Mouse (Mus musculus) forebrain, embryonic 12.5 days (tissue): ENCODE measurements around the gene Als2. TPM values are rescaled to one million over a fixed set of nuclear protein-coding genes. Genes with fewer than 3 reads are reported as not detected.

Experiments
- ATAC-seq: fragments of 200-750 bp; cut with Nextera tagmentation; 2 replicates; pipeline ENCODE4 v1.8.0; 2017; ENCODE audit warnings: moderate TSS enrichment; ENCODE audit not compliant: low FRiP score
- H3K27ac ChIP-seq: fragments of 300-500 bp; sonication (generic); 2 replicates; pipeline ENCODE4 v1.5.1; 2016; ENCODE audit warnings: mild to moderate bottlenecking
- H3K27me3 ChIP-seq: fragments of 300-500 bp; sonication (generic); 2 replicates; pipeline ENCODE4 v1.6.1; 2016; ENCODE audit warnings: mild to moderate bottlenecking
- H3K36me3 ChIP-seq: fragments of 300-500 bp; sonication (generic); replicated peaks from 2 replicates; pipeline ENCODE4 v1.6.1; 2016; ENCODE audit warnings: mild to moderate bottlenecking
- H3K4me1 ChIP-seq: fragments of 300-500 bp; sonication (generic); 2 replicates; pipeline ENCODE4 v1.6.1; 2016
- H3K4me2 ChIP-seq: fragments of 300-500 bp; sonication (generic); 2 replicates; pipeline ENCODE4 v1.6.1; 2016; ENCODE audit warnings: mild to moderate bottlenecking, moderate library complexity
- H3K4me3 ChIP-seq: fragments of 300-500 bp; sonication (generic); replicated peaks from 2 replicates; pipeline ENCODE4 v1.5.1; 2016; ENCODE audit warnings: mild to moderate bottlenecking
- H3K9ac ChIP-seq: fragments of 300-500 bp; sonication (generic); 2 replicates; pipeline ENCODE4 v1.6.1; 2016; ENCODE audit warnings: mild to moderate bottlenecking
- H3K9me3 ChIP-seq: fragments of 300-500 bp; sonication (generic); 2 replicates; pipeline ENCODE4 v1.6.1; 2016
- WGBS: fragments of 180-500 bp; shearing (Covaris S2); methylation state at CpG from one replicate; pipeline ENCODE4 v1.1.7; 2016; 5-methylcytosine and 5-hydroxymethylcytosine counted together
- polyA plus RNA-seq: library from polyadenylated mRNA; unstranded; fragments of >200 nt; fragmentation: Nextera tagmentation; extraction: Ambion mirVana; gene quantifications from 2 replicates; pipeline ENCODE4 v1.2.1, GENCODE M21; 2016

The Als2 gene
- polyA plus RNA-seq, 1 experiment from 2014 or later: 21.6 TPM

DNA sequence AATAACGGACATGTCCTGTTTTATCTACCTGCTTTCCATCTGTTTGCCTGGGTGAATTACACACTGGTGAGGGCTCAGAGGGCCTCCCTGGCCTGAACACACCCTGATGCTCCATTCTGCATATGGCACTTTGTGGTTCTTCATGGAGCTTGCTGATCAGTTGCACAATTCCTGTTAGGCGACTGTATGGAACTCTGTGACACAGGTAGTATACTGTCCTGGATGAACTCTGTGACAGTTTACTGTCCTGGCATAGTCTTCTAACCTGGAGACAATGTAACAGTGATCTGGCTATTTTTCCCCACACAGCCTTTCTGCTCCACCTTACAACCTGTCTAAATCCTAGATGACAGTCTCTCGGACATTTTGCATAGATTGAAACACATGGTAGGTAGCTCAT lies 77.9 kb downstream of the Als2 start:
- 92% methylated on average over 3 of the region's 3 CpGs for WGBS
- Histone ChIP-seq H3K9ac (no peak overlapping the region), H3K4me1 (peaks cover 16% of the 10 kb centered on the region), H3K4me3 (no peak overlapping the region), H3K9me3 (no peaks in the 10 kb centered on the region), H3K4me2 (no peak overlapping the region), H3K36me3 (0 out of 2 replicates have a peak, but pooled peaks cover 9% of the 10 kb centered on the region), H3K27me3 (no peaks in the 10 kb centered on the region), H3K27ac (no peak overlapping the region)
- ATAC-seq: no peak

DNA sequence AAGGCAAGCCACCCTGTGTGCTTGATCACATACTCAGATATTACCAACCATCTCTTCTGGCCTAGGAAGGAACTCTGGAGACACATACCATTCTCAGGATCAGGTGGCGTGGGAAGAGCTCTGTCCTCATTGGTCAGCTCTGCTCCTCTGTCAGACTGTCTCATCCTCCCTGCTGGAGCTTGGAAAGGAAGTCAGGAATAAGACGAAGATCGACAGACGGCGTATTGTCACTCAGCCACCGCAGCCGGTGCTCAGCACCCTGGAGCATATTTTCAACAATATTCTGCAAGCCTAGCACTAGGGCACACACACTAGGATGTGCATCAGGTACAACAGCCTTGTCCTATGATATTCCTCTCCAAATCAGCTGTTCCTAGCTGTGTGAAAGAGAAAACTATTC lies 78.5 kb downstream of the Als2 start:
- H3K27me3 ChIP-seq: no peaks in the 10 kb centered on the region
- 0 out of 2 replicates have a peak, but pooled peaks cover 9% of the 10 kb centered on the region for H3K36me3 ChIP-seq
- 90% methylated on average over 7 of the region's 7 CpGs for WGBS

GRCm38 (mm10) chr1:59157846-59158245 lies 79.2 kb downstream of the Als2 start:
- 85% methylated on average over 4 of the region's 4 CpGs for WGBS

More for the DNA sequence above, 78.5 kb downstream of the Als2 start:
- H3K4me2 ChIP-seq: no peak overlapping the region
- H3K4me3 ChIP-seq: no peak overlapping the region
- H3K4me1 ChIP-seq: peaks cover 10% of the 10 kb centered on the region
- H3K9ac ChIP-seq: no peak overlapping the region
- no peaks in the 10 kb centered on the region for H3K9me3 ChIP-seq
- no peak overlapping the region for H3K27ac ChIP-seq
- ATAC-seq: no peak

DNA sequence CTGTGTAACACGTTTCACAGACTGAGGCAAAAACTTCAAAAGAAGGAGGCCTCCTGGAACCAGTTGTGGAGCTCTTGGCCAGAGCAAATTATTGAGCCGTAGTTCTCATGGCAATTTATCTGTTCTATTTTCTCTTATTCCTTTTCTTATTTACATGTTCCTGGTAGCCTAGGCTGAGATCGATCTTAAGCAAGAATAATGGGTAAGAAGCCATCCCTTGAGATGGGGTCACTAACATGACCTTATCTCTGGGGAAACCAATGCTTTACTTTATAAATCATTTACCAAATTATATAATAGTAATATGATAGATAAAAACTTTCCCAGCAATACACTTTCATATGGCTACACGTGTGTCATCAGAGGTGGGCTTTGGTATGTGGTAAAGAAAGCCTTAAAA lies 84.7 kb downstream of the Als2 start:
- no peak overlapping the region for H3K4me3 ChIP-seq
- WGBS: 72% methylated on average over 4 of the region's 4 CpGs
- H3K27me3 ChIP-seq: no peaks in the 10 kb centered on the region
- H3K36me3 ChIP-seq: no peaks in the 10 kb centered on the region
- no peak overlapping the region for H3K4me2 ChIP-seq
- no peaks in the 10 kb centered on the region for H3K4me1 ChIP-seq
- H3K9ac ChIP-seq: no peak overlapping the region
- no peak overlapping the region for H3K27ac ChIP-seq
- ATAC-seq: no peak
- no peaks in the 10 kb centered on the region for H3K9me3 ChIP-seq

More at GRCm38 (mm10) chr1:59157846-59158245, 79.2 kb downstream of the Als2 start:
- H3K4me1 ChIP-seq: peaks cover 4% of the 10 kb centered on the region
- H3K9ac ChIP-seq: no peak overlapping the region
- no peak overlapping the region for H3K27ac ChIP-seq
- no peaks in the 10 kb centered on the region for H3K27me3 ChIP-seq
- ATAC-seq: no peak
- no peaks in the 10 kb centered on the region for H3K9me3 ChIP-seq
- no peak overlapping the region for H3K4me3 ChIP-seq
- 0 out of 2 replicates have a peak, but pooled peaks cover 3% of the 10 kb centered on the region for H3K36me3 ChIP-seq
- H3K4me2 ChIP-seq: no peak overlapping the region

GRCm38 (mm10) chr1:59150542-59150941 lies 86.5 kb downstream of the Als2 start:
- no peak overlapping the region for H3K27ac ChIP-seq
- H3K4me1 ChIP-seq: no peaks in the 10 kb centered on the region
- H3K9ac ChIP-seq: no peak overlapping the region
- ATAC-seq: no peak
- H3K4me2 ChIP-seq: no peak overlapping the region
- H3K36me3 ChIP-seq: no peaks in the 10 kb centered on the region
- 84% methylated on average over 5 of the region's 5 CpGs for WGBS
- H3K27me3 ChIP-seq: no peaks in the 10 kb centered on the region
- H3K9me3 ChIP-seq: no peaks in the 10 kb centered on the region
- no peak overlapping the region for H3K4me3 ChIP-seq

GRCm38 (mm10) chr1:59144543-59144942 lies 92.5 kb downstream of the Als2 start:
- 81% methylated on average over 10 of the region's 10 CpGs for WGBS
- Histone ChIP-seq H3K36me3 (no peaks in the 10 kb centered on the region), H3K27ac (no peak overlapping the region), H3K9me3 (no peaks in the 10 kb centered on the region), H3K4me3 (no peak overlapping the region), H3K27me3 (no peaks in the 10 kb centered on the region), H3K4me1 (no peaks in the 10 kb centered on the region), H3K9ac (no peak overlapping the region), H3K4me2 (no peak overlapping the region)
- no peak for ATAC-seq

GRCm38 (mm10) chr1:59142809-59143208 lies 94.2 kb downstream of the Als2 start:
- H3K4me1 ChIP-seq: no peaks in the 10 kb centered on the region
- ATAC-seq: no peak
- no peaks in the 10 kb centered on the region for H3K9me3 ChIP-seq
- no peak overlapping the region for H3K9ac ChIP-seq
- H3K4me3 ChIP-seq: no peak overlapping the region
- H3K27ac ChIP-seq: no peak overlapping the region
- no peaks in the 10 kb centered on the region for H3K27me3 ChIP-seq
- no peak overlapping the region for H3K4me2 ChIP-seq
- H3K36me3 ChIP-seq: no peaks in the 10 kb centered on the region

DNA sequence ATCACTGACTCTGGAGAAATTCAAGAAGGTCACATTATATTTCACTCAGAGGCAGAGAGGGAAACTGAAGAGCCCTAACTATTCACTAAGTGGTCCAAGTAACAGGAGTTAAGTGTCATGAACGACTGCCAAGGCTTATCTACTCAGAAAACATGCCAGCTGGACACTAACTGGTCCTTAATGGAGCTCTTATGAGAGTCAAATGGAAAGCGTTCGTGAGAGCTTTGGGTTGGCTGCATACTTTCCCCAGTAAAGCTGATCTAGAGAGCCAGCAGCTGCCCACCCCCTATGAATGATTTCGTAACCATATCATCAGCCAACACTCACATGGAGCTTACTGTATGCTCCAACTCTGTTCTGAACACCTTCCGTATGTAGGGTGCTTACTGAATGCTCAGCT lies 102.6 kb downstream of the Als2 start:
- Histone ChIP-seq H3K4me2 (no peak overlapping the region), H3K4me3 (no peak overlapping the region), H3K36me3 (no peaks in the 10 kb centered on the region), H3K9me3 (no peaks in the 10 kb centered on the region), H3K9ac (no peak overlapping the region), H3K27ac (no peak overlapping the region), H3K4me1 (no peaks in the 10 kb centered on the region), H3K27me3 (no peaks in the 10 kb centered on the region)
- ATAC-seq: no peak
- WGBS: 80% methylated on average over 5 of the region's 5 CpGs

DNA sequence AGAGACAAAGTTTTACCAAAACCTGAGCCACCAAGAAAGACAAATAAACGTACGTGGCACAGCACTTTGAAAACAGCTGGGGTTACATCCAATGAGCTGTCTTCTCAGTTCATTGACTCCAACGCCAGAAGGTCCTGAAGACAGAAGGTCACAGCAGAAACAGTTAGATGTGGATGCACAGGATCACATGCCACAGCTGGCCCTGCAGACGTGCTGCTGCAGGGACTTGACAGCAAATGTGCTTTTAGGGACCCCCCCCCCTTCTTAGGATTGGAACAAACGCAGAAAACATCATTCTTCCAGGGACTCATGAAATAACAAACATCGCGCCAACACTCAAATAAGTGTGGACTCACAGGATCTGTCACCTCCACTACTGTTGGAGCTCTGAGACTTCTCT lies 108.2 kb downstream of the Als2 start:
- no peak overlapping the region for H3K4me2 ChIP-seq
- ATAC-seq: no peak
- H3K4me3 ChIP-seq: no peak overlapping the region
- no peak overlapping the region for H3K9ac ChIP-seq
- no peaks in the 10 kb centered on the region for H3K36me3 ChIP-seq
- 84% methylated on average over 7 of the region's 7 CpGs for WGBS
- no peak overlapping the region for H3K27ac ChIP-seq
- no peaks in the 10 kb centered on the region for H3K27me3 ChIP-seq
- H3K4me1 ChIP-seq: no peaks in the 10 kb centered on the region
- no peaks in the 10 kb centered on the region for H3K9me3 ChIP-seq

DNA sequence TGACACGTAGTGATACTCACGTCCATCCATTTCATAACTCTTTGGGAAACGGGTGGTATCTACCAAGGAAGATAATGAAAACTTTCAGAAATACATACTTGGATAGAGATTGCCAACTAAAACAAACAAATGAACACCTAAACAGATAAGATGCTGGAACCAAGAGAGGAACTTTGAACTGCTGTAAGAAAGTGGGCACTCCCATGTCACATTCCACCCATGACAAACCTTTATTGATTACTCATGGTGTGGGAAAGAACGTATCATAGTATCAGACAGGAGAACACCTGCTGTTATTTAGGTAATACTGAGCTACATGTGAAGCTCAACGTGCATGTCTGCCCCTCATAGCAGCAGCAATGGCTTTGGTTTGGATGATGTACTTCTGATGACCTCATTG lies 111.5 kb downstream of the Als2 start:
- WGBS: 79% methylated on average over 5 of the region's 5 CpGs
- H3K27me3 ChIP-seq: no peaks in the 10 kb centered on the region
- no peak overlapping the region for H3K4me3 ChIP-seq
- no peak for ATAC-seq
- no peak overlapping the region for H3K27ac ChIP-seq
- no peaks in the 10 kb centered on the region for H3K9me3 ChIP-seq
- H3K4me2 ChIP-seq: no peak overlapping the region
- H3K9ac ChIP-seq: no peak overlapping the region
- H3K36me3 ChIP-seq: no peaks in the 10 kb centered on the region
- 0 out of 2 replicates have a peak, but pooled peaks cover under 1% of the 10 kb centered on the region for H3K4me1 ChIP-seq

- under 1% methylated on average over 74 of the region's 74 CpGs for WGBS
- no peaks in the 10 kb centered on the region for H3K9me3 ChIP-seq
- peak within 1 kb of the TSS; percentile 72 for H3K4me3 ChIP-seq
- peak within 1 kb of the TSS; percentile 93 for H3K27ac ChIP-seq
- peak within 1 kb of the TSS; percentile 80 for H3K9ac ChIP-seq
- ATAC-seq: peak; percentile 98
- no peaks in the 10 kb centered on the region for H3K27me3 ChIP-seq
- H3K4me2 ChIP-seq: peak within 1 kb of the TSS; percentile 62
- H3K36me3 ChIP-seq: peaks cover 8% of the 10 kb centered on the region; the same call in 1 of the 2 replicates
- H3K4me1 ChIP-seq: peaks cover 10% of the 10 kb centered on the region; the same call in 1 of the 2 replicates
These were observed 117.1 kb downstream of the Als2 start, which contains the start of gene Tmem237 for GRCm38 (mm10) chr1:59119720-59120457. TSS of gene Tmem237 (minus strand) at chr1:59120408.
